Mouse (Mus musculus) E14TG2a.4 (cell line): ENCODE results near the gene Med20.
A peak's percentile ranks its signal among the peaks of the same experiment; 100 is the strongest.
"Not testable (repeated sequence)": the region's sequence is repeated elsewhere in the genome, so short reads cannot be mapped to it uniquely, and the experiment has no call there.

Experiments
- H3K27me3 ChIP-seq: 2 replicates; pipeline ENCODE4 v1.6.1; 2014; ENCODE audit warnings: low read length, control low read depth; ENCODE audit not compliant: insufficient read depth
- H3K36me3 ChIP-seq: 2 replicates; pipeline ENCODE4 v1.6.1; 2014; ENCODE audit warnings: low read length, control low read depth; ENCODE audit not compliant: insufficient read depth
- H3K4me1 ChIP-seq: replicated peaks from 2 replicates; pipeline ENCODE4 v1.6.1; 2014; ENCODE audit warnings: low read depth, low read length, control low read depth
- H3K4me3 ChIP-seq: replicated peaks from 2 replicates; pipeline ENCODE4 v1.5.1; 2014; ENCODE audit warnings: mild to moderate bottlenecking, low read length
- H3K9me3 ChIP-seq: 2 replicates; pipeline ENCODE4 v1.6.1; 2014; ENCODE audit warnings: low read length, control low read depth
- CTCF ChIP-seq: conservative IDR thresholded peaks from 2 replicates; pipeline ENCODE4 v1.5.1; 2014; ENCODE audit warnings: low read length
- NANOG ChIP-seq: IDR thresholded peaks from 2 replicates; pipeline ENCODE4 v1.6.1; 2014; ENCODE audit warnings: borderline replicate concordance, low read length, mixed read lengths
- POU5F1 ChIP-seq: IDR thresholded peaks from 2 replicates; pipeline ENCODE4 v1.6.1; 2014; ENCODE audit warnings: low read length, borderline replicate concordance

Med20 gene

GRCm38 (mm10) chr17:47594183-47594968 lies 17.0 kb upstream of the Med20 start:
- TF ChIP-seq CTCF = no peak
- TF ChIP-seq POU5F1 = no peak
- TF ChIP-seq NANOG = no peak
- no peaks in the 10 kb centered on the region for H3K27me3 ChIP-seq
- peaks cover 76% of the 10 kb centered on the region for H3K4me1 ChIP-seq
- peak overlapping the region; percentile 92 for H3K4me3 ChIP-seq
- H3K36me3 ChIP-seq = peaks cover 34% of the 10 kb centered on the region
- H3K9me3 ChIP-seq = no peaks in the 10 kb centered on the region

- H3K27me3 ChIP-seq = no peaks in the 10 kb centered on the region
- H3K4me1 ChIP-seq = peaks cover 76% of the 10 kb centered on the region
- H3K9me3 ChIP-seq = no peaks in the 10 kb centered on the region
- H3K4me3 ChIP-seq = peak overlapping the region; percentile 92
- peaks cover 39% of the 10 kb centered on the region for H3K36me3 ChIP-seq
- TF ChIP-seq NANOG = no peak
- no peak for TF ChIP-seq CTCF
- TF ChIP-seq POU5F1 = no peak
Measured at GRCm38 (mm10) chr17:47594969-47595247, 16.5 kb upstream of the Med20 start.

GRCm38 (mm10) chr17:47595248-47596161 lies 15.9 kb upstream of the Med20 start:
- Histone ChIP-seq H3K36me3 (peaks cover 45% of the 10 kb centered on the region), H3K4me1 (peaks cover 80% of the 10 kb centered on the region), H3K27me3 (no peaks in the 10 kb centered on the region), H3K4me3 (peak overlapping the region; percentile 92), H3K9me3 (no peaks in the 10 kb centered on the region)
- TF ChIP-seq POU5F1 (no peak), NANOG (no peak), CTCF (no peak)

- peaks cover 88% of the 10 kb centered on the region for H3K4me1 ChIP-seq
- H3K4me3 ChIP-seq = peak overlapping the region; percentile 92
- H3K27me3 ChIP-seq = no peaks in the 10 kb centered on the region
- H3K9me3 ChIP-seq = no peaks in the 10 kb centered on the region
- no peak for TF ChIP-seq CTCF
- TF ChIP-seq NANOG = no peak
- H3K36me3 ChIP-seq = peaks cover 53% of the 10 kb centered on the region
Measured at GRCm38 (mm10) chr17:47596162-47596838, 15.1 kb upstream of the Med20 start.

- Histone ChIP-seq H3K4me1 (peaks cover 91% of the 10 kb centered on the region), H3K9me3 (no peaks in the 10 kb centered on the region), H3K4me3 (peak overlapping the region; percentile 92), H3K36me3 (peaks cover 58% of the 10 kb centered on the region), H3K27me3 (no peaks in the 10 kb centered on the region)
- TF ChIP-seq NANOG (no peak), POU5F1 (no peak), CTCF (no peak)
Measured at GRCm38 (mm10) chr17:47596839-47597164, 14.6 kb upstream of the Med20 start.

GRCm38 (mm10) chr17:47597261-47597660 lies 14.1 kb upstream of the Med20 start:
- Histone ChIP-seq H3K4me3 (peak overlapping the region; percentile 92), H3K36me3 (peaks cover 63% of the 10 kb centered on the region), H3K27me3 (no peaks in the 10 kb centered on the region), H3K9me3 (no peaks in the 10 kb centered on the region), H3K4me1 (peaks cover 91% of the 10 kb centered on the region)
- TF ChIP-seq NANOG (no peak), CTCF (no peak), POU5F1 (no peak)

GRCm38 (mm10) chr17:47597838-47598579 lies 13.4 kb upstream of the Med20 start:
- no peak for TF ChIP-seq NANOG
- TF ChIP-seq CTCF = peak; percentile 72
- Histone ChIP-seq H3K4me3 (peak overlapping the region; percentile 92), H3K27me3 (no peaks in the 10 kb centered on the region), H3K4me1 (peaks cover 90% of the 10 kb centered on the region), H3K36me3 (peaks cover 70% of the 10 kb centered on the region), H3K9me3 (no peaks in the 10 kb centered on the region)

GRCm38 (mm10) chr17:47598580-47599304 lies 12.6 kb upstream of the Med20 start:
- H3K36me3 ChIP-seq = peaks cover 76% of the 10 kb centered on the region
- H3K4me1 ChIP-seq = peaks cover 90% of the 10 kb centered on the region
- H3K4me3 ChIP-seq = peak overlapping the region; percentile 35; the same call in 1 of the 2 replicates
- not testable (repeated sequence) for H3K9me3 ChIP-seq, H3K27me3 ChIP-seq
